In genomic region chr12:5270527-5270926, GRCm38 (mm10) we compare ENCODE assay signal across 16 mouse cellular contexts.
"Had no signal": no experiment of that assay in that cellular context is flagged by ENCODE, and none has a peak within 500 bp of the region (broad histone marks: within the 10 kb centered on the region; RNA-seq: fewer than 3 reads in every experiment).

No protein-coding gene starts in this region.

- H3K4me2 ChIP-seq: liver, embryonic 13.5 days; midbrain, embryonic 12.5 days; midbrain, embryonic 15.5 days; neural tube, embryonic 12.5 days; neural tube, embryonic 15.5 days had no signal

- H3K27me3 ChIP-seq: liver, embryonic 13.5 days; midbrain, embryonic 12.5 days; midbrain, embryonic 15.5 days; neural tube, embryonic 12.5 days; neural tube, embryonic 15.5 days had no signal

- H3K27ac ChIP-seq: kidney, postnatal 0 days; liver, embryonic 13.5 days; macrophage; midbrain, embryonic 12.5 days; midbrain, embryonic 15.5 days; neural tube, embryonic 12.5 days; neural tube, embryonic 15.5 days; stomach, postnatal 0 days had no signal

- DNase-seq: kidney, adult 2 months; kidney, postnatal 25 days; liver, embryonic 13.5 days; lung, adult 2 months; right cerebral cortex, adult 18-20 months; right cerebral cortex, postnatal 14 days; right cerebral cortex, postnatal 4 days; thymus, postnatal 25 days had no signal

- H3K36me3 ChIP-seq: liver, embryonic 13.5 days; midbrain, embryonic 12.5 days; midbrain, embryonic 15.5 days; neural tube, embryonic 12.5 days; neural tube, embryonic 15.5 days had no signal

- H3K9me3 ChIP-seq: liver, embryonic 13.5 days; midbrain, embryonic 12.5 days; midbrain, embryonic 15.5 days; neural tube, embryonic 12.5 days; neural tube, embryonic 15.5 days had no signal

- H3K4me3 ChIP-seq: liver, embryonic 13.5 days; midbrain, embryonic 12.5 days; midbrain, embryonic 15.5 days; neural tube, embryonic 12.5 days; neural tube, embryonic 15.5 days had no signal

- H3K9ac ChIP-seq: liver, embryonic 13.5 days; midbrain, embryonic 12.5 days; midbrain, embryonic 15.5 days; neural tube, embryonic 12.5 days; neural tube, embryonic 15.5 days had no signal

- ATAC-seq: intestine, postnatal 0 days; midbrain, embryonic 15.5 days had no signal
